Mouse (Mus musculus): ENCODE data around the gene Uap1. TPM values are rescaled to one million over a fixed set of nuclear protein-coding genes. Genes with fewer than 3 reads are reported as not detected.
A peak's percentile ranks its signal among the peaks of the same experiment; 100 is the strongest.

Uap1 gene
- polyA plus RNA-seq, 1 experiment = 45.1 TPM

DNA sequence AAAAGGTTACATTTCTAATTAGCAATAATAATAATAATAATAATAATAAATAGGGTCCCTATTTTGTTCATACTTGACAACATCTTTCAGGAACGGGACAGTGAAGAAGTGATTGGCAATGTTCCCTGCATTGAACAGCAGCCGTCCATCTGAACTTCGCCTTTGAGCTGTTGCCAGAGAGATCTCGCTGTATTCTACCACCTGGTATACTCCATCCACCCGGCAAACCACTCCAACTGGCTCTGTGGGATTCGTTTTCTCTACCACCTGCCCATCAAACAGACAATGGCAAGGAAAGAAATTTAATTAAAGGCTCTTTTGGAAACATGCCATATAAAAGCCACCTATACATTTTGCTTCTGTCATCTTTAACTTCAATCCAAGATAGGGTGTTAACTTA, 23.9 kb downstream of the Uap1 start:
- H3K27ac ChIP-seq (ENCODE audit: insufficient read depth, low read length) = no peak overlapping the region
- DNase-seq = peak in 1 of 2 experiments; percentile 24
- WGBS = 11% methylated on average over 6 of the region's 6 CpGs
- H3K4me1 ChIP-seq (ENCODE audit: control insufficient read depth, insufficient read depth, low read length) = no peaks in the 10 kb centered on the region
- TF ChIP-seq CTCF (IDR thresholded peaks at IDR 0.05; ENCODE audit: borderline replicate concordance, insufficient read depth, low read depth, low read length) (no peak), POLR2A (IDR thresholded peaks at IDR 0.05; ENCODE audit: borderline replicate concordance, insufficient read depth, low read length) (no peak)
- no peak overlapping the region for H3K4me3 ChIP-seq (replicated peaks; ENCODE audit: insufficient read depth, low read depth, low read length)
- no peaks in the 10 kb centered on the region for H3K27me3 ChIP-seq (ENCODE audit: control insufficient read depth, insufficient read depth, low read length)

- no peaks in the 10 kb centered on the region for H3K27me3 ChIP-seq (ENCODE audit: control insufficient read depth, insufficient read depth, low read length)
- H3K4me3 ChIP-seq (replicated peaks; ENCODE audit: insufficient read depth, low read depth, low read length) = no peak overlapping the region
- 87% methylated on average over 4 of the region's 4 CpGs for WGBS
- TF ChIP-seq POLR2A (IDR thresholded peaks at IDR 0.05; ENCODE audit: borderline replicate concordance, insufficient read depth, low read length) (no peak), CTCF (IDR thresholded peaks at IDR 0.05; ENCODE audit: borderline replicate concordance, insufficient read depth, low read depth, low read length) (no peak)
- H3K27ac ChIP-seq (ENCODE audit: insufficient read depth, low read length) = no peak overlapping the region
- no peak for DNase-seq
- H3K4me1 ChIP-seq (ENCODE audit: control insufficient read depth, insufficient read depth, low read length) = no peaks in the 10 kb centered on the region
These were observed 25.0 kb downstream of the Uap1 start for GRCm38 (mm10) chr1:170149756-170150155.

- WGBS = 90% methylated on average over 6 of the region's 6 CpGs
- H3K4me3 ChIP-seq (replicated peaks; ENCODE audit: insufficient read depth, low read depth, low read length) = no peak overlapping the region
- no peaks in the 10 kb centered on the region for H3K4me1 ChIP-seq (ENCODE audit: control insufficient read depth, insufficient read depth, low read length)
- DNase-seq = no peak
- TF ChIP-seq CTCF (IDR thresholded peaks at IDR 0.05; ENCODE audit: borderline replicate concordance, insufficient read depth, low read depth, low read length) = no peak
- TF ChIP-seq POLR2A (IDR thresholded peaks at IDR 0.05; ENCODE audit: borderline replicate concordance, insufficient read depth, low read length) = no peak
- H3K27ac ChIP-seq (ENCODE audit: insufficient read depth, low read length) = no peak overlapping the region
- no peaks in the 10 kb centered on the region for H3K27me3 ChIP-seq (ENCODE audit: control insufficient read depth, insufficient read depth, low read length)
These were observed 26.2 kb downstream of the Uap1 start for GRCm38 (mm10) chr1:170148536-170148935.

GRCm38 (mm10) chr1:170147651-170148448, 26.9 kb downstream of the Uap1 start:
- TF ChIP-seq CTCF (IDR thresholded peaks at IDR 0.05; ENCODE audit: borderline replicate concordance, insufficient read depth, low read depth, low read length) (no peak), POLR2A (IDR thresholded peaks at IDR 0.05; ENCODE audit: borderline replicate concordance, insufficient read depth, low read length) (no peak)
- Histone ChIP-seq H3K27me3 (ENCODE audit: control insufficient read depth, insufficient read depth, low read length) (no peaks in the 10 kb centered on the region), H3K4me3 (replicated peaks; ENCODE audit: insufficient read depth, low read depth, low read length) (no peak overlapping the region), H3K4me1 (ENCODE audit: control insufficient read depth, insufficient read depth, low read length) (no peaks in the 10 kb centered on the region), H3K27ac (ENCODE audit: insufficient read depth, low read length) (no peak overlapping the region)
- 80% methylated on average over 9 of the region's 9 CpGs for WGBS
- no peak for DNase-seq

- DNase-seq = no peak
- whole genome bisulfite sequencing = 88% methylated on average over 4 of the region's 4 CpGs
These were observed 29.2 kb downstream of the Uap1 start for GRCm38 (mm10) chr1:170145606-170146005.

GRCm38 (mm10) chr1:170142256-170142871, 32.4 kb downstream of the Uap1 start:
- WGBS = 92% methylated on average over 8 of the region's 8 CpGs
- no peak for DNase-seq
- no peak for TF ChIP-seq POLR2A (IDR thresholded peaks at IDR 0.05; ENCODE audit: borderline replicate concordance, insufficient read depth, low read length)
- TF ChIP-seq CTCF (IDR thresholded peaks at IDR 0.05; ENCODE audit: borderline replicate concordance, insufficient read depth, low read depth, low read length) = no peak
- no peaks in the 10 kb centered on the region for H3K4me1 ChIP-seq (ENCODE audit: control insufficient read depth, insufficient read depth, low read length)
- H3K4me3 ChIP-seq (replicated peaks; ENCODE audit: insufficient read depth, low read depth, low read length) = no peak overlapping the region
- H3K27ac ChIP-seq (ENCODE audit: insufficient read depth, low read length) = no peak overlapping the region
- H3K27me3 ChIP-seq (ENCODE audit: control insufficient read depth, insufficient read depth, low read length) = no peaks in the 10 kb centered on the region

More at GRCm38 (mm10) chr1:170145606-170146005, 29.2 kb downstream of the Uap1 start:
- H3K27ac ChIP-seq (ENCODE audit: insufficient read depth, low read length) = no peak overlapping the region
- no peak overlapping the region for H3K4me3 ChIP-seq (replicated peaks; ENCODE audit: insufficient read depth, low read depth, low read length)
- H3K4me1 ChIP-seq (ENCODE audit: control insufficient read depth, insufficient read depth, low read length) = no peaks in the 10 kb centered on the region
- no peaks in the 10 kb centered on the region for H3K27me3 ChIP-seq (ENCODE audit: control insufficient read depth, insufficient read depth, low read length)
- TF ChIP-seq CTCF (IDR thresholded peaks at IDR 0.05; ENCODE audit: borderline replicate concordance, insufficient read depth, low read depth, low read length) = no peak
- TF ChIP-seq POLR2A (IDR thresholded peaks at IDR 0.05; ENCODE audit: borderline replicate concordance, insufficient read depth, low read length) = no peak

- 93% methylated on average over 5 of the region's 5 CpGs for WGBS
- no peak overlapping the region for H3K4me3 ChIP-seq (replicated peaks; ENCODE audit: insufficient read depth, low read depth, low read length)
- H3K27me3 ChIP-seq (ENCODE audit: control insufficient read depth, insufficient read depth, low read length) = no peaks in the 10 kb centered on the region
- no peak for DNase-seq
- TF ChIP-seq POLR2A (IDR thresholded peaks at IDR 0.05; ENCODE audit: borderline replicate concordance, insufficient read depth, low read length) = no peak
- TF ChIP-seq CTCF (IDR thresholded peaks at IDR 0.05; ENCODE audit: borderline replicate concordance, insufficient read depth, low read depth, low read length) = no peak
- H3K27ac ChIP-seq (ENCODE audit: insufficient read depth, low read length) = no peak overlapping the region
- H3K4me1 ChIP-seq (ENCODE audit: control insufficient read depth, insufficient read depth, low read length) = no peaks in the 10 kb centered on the region
These were observed 33.1 kb downstream of the Uap1 start for GRCm38 (mm10) chr1:170141626-170142025.

Measured in cerebellum, adult 2 months (tissue).